Mouse (Mus musculus): ENCODE data around the gene Cox19. TPM values are rescaled to one million over a fixed set of nuclear protein-coding genes. Genes with fewer than 3 reads are reported as not detected.

Cox19 gene
- total and polyA plus RNA-seq, 2 experiments from 2014 or later: 79.4 to 95.5 TPM

DNA sequence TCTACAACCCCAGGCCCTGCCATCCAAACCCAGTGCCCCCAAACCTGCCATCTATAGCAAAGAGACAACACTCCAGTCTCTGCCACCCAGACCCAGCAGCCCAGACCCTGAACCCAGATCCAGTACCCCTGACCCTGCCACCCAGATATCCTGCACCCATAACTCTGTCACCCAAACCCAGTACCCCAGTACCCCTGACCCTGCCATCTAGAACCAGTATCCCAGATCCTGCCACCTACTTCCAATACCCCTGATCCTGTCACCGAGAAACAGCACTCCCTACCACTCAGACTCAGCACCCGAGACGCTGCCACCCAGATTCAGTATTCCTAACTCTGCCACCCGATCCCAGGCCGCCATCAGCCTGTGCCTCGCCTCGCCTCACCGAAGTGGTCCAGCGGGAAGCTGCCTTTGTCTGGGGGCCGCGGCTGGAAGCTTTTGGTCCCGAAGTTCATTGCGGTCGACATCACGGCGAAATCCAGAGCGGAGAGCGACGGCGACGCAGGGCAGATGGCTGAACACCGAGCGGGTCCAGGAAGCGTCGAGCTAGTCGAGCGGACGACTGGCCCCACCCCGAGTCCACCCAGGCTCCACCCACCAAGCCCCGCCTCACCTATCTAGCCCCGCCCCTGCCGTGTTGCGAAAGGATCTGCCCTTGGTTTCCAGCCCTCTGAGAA, 6.4 kb downstream of the Cox19 start:
- DNase-seq (ENCODE audit: low spot score) (peak; percentile 95), ATAC-seq (ENCODE audit: low FRiP score) (peak; percentile 92)
- Histone ChIP-seq H3K4me2 (ENCODE audit: low read depth, low read length, poor library complexity, severe bottlenecking) (peak overlapping the region; percentile 89), H3K9me3 (ENCODE audit: low read length) (no peaks in the 10 kb centered on the region), H3K4me3 (ENCODE audit: low read depth, low read length) (peak overlapping the region; percentile 79), H3K27ac (ENCODE audit: low read depth, low read length) (peak overlapping the region; percentile 69), H3K36me3 (ENCODE audit: insufficient read depth, low read length) (peaks cover 22% of the 10 kb centered on the region), H3K4me1 (ENCODE audit: insufficient read depth, low read length) (peaks cover 2% of the 10 kb centered on the region; the same call in 1 of the 2 replicates), H3K9ac (replicated peaks; ENCODE audit: low read length, poor library complexity, severe bottlenecking) (peak overlapping the region; percentile 93), H3K27me3 (ENCODE audit: insufficient read depth, low read length) (no peaks in the 10 kb centered on the region)
- under 1% methylated on average over 33 of the region's 33 CpGs for WGBS
- no peak for TF ChIP-seq CTCF (IDR thresholded peaks at IDR 0.05)

GRCm38 (mm10) chr5:139344021-139344686, 7.1 kb downstream of the Cox19 start:
- Histone ChIP-seq H3K27me3 (ENCODE audit: insufficient read depth, low read length) (no peaks in the 10 kb centered on the region), H3K4me3 (ENCODE audit: low read depth, low read length) (peak overlapping the region; percentile 79), H3K36me3 (ENCODE audit: insufficient read depth, low read length) (peaks cover 28% of the 10 kb centered on the region), H3K4me2 (ENCODE audit: low read depth, low read length, poor library complexity, severe bottlenecking) (peak overlapping the region; percentile 89), H3K4me1 (ENCODE audit: insufficient read depth, low read length) (peaks cover 2% of the 10 kb centered on the region; the same call in 1 of the 2 replicates), H3K9ac (replicated peaks; ENCODE audit: low read length, poor library complexity, severe bottlenecking) (peak overlapping the region; percentile 93), H3K9me3 (ENCODE audit: low read length) (no peaks in the 10 kb centered on the region), H3K27ac (ENCODE audit: low read depth, low read length) (peak overlapping the region; percentile 69)
- peak; percentile 85 for TF ChIP-seq CTCF (IDR thresholded peaks at IDR 0.05)
- peak; percentile 87 for DNase-seq (ENCODE audit: low spot score)
- ATAC-seq (ENCODE audit: low FRiP score): peak; percentile 78
- WGBS: 6% methylated on average over 12 of the region's 12 CpGs

DNA sequence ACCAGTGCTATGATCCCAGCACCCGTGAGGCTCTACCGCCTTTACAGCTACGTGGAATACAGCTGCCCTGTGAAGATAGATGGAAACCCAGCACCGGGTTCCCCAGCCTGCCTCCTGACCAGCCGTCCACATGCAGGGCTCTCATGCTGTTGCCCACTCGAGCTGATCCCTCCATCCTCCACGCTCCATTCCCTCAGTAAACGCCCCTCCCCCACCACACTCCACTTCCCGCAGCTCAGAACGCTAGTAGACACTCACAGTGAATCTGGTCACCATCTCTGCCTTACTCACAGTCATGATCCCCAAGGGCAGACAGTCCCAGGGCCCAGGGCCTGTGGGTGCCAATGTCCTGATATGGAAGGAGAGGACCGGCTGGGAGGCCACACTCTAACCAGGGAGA, 12.3 kb downstream of the Cox19 start:
- H3K36me3 ChIP-seq (ENCODE audit: insufficient read depth, low read length): peaks cover 67% of the 10 kb centered on the region
- no peak for TF ChIP-seq CTCF (IDR thresholded peaks at IDR 0.05)
- 81% methylated on average over 11 of the region's 11 CpGs for WGBS

GRCm38 (mm10) chr5:139338403-139338802, 12.8 kb downstream of the Cox19 start:
- H3K27ac ChIP-seq (ENCODE audit: low read depth, low read length): no peak overlapping the region
- no peak overlapping the region for H3K4me3 ChIP-seq (ENCODE audit: low read depth, low read length)
- no peak overlapping the region for H3K9ac ChIP-seq (replicated peaks; ENCODE audit: low read length, poor library complexity, severe bottlenecking)
- 90% methylated on average over 3 of the region's 3 CpGs for WGBS
- no peaks in the 10 kb centered on the region for H3K4me1 ChIP-seq (ENCODE audit: insufficient read depth, low read length)
- DNase-seq (ENCODE audit: low spot score) (no peak), ATAC-seq (ENCODE audit: low FRiP score) (no peak)
- TF ChIP-seq CTCF (IDR thresholded peaks at IDR 0.05): no peak
- no peaks in the 10 kb centered on the region for H3K27me3 ChIP-seq (ENCODE audit: insufficient read depth, low read length)
- H3K36me3 ChIP-seq (ENCODE audit: insufficient read depth, low read length): peaks cover 67% of the 10 kb centered on the region
- no peak overlapping the region for H3K4me2 ChIP-seq (ENCODE audit: low read depth, low read length, poor library complexity, severe bottlenecking)
- no peaks in the 10 kb centered on the region for H3K9me3 ChIP-seq (ENCODE audit: low read length)

More for the DNA sequence above, 12.3 kb downstream of the Cox19 start:
- peaks cover 2% of the 10 kb centered on the region; the same call in 1 of the 2 replicates for H3K4me1 ChIP-seq (ENCODE audit: insufficient read depth, low read length)
- H3K9me3 ChIP-seq (ENCODE audit: low read length): no peaks in the 10 kb centered on the region
- no peak overlapping the region for H3K27ac ChIP-seq (ENCODE audit: low read depth, low read length)
- no peak overlapping the region for H3K4me3 ChIP-seq (ENCODE audit: low read depth, low read length)
- H3K9ac ChIP-seq (replicated peaks; ENCODE audit: low read length, poor library complexity, severe bottlenecking): no peak overlapping the region
- ATAC-seq (ENCODE audit: low FRiP score) (no peak), DNase-seq (ENCODE audit: low spot score) (no peak)
- H3K27me3 ChIP-seq (ENCODE audit: insufficient read depth, low read length): no peaks in the 10 kb centered on the region
- no peak overlapping the region for H3K4me2 ChIP-seq (ENCODE audit: low read depth, low read length, poor library complexity, severe bottlenecking)

GRCm38 (mm10) chr5:139337826-139338370, 13.3 kb downstream of the Cox19 start:
- no peak overlapping the region for H3K4me2 ChIP-seq (ENCODE audit: low read depth, low read length, poor library complexity, severe bottlenecking)
- H3K9me3 ChIP-seq (ENCODE audit: low read length): no peaks in the 10 kb centered on the region
- H3K9ac ChIP-seq (replicated peaks; ENCODE audit: low read length, poor library complexity, severe bottlenecking): no peak overlapping the region
- 82% methylated on average over 13 of the region's 13 CpGs for WGBS
- H3K36me3 ChIP-seq (ENCODE audit: insufficient read depth, low read length): peaks cover 67% of the 10 kb centered on the region
- H3K4me3 ChIP-seq (ENCODE audit: low read depth, low read length): no peak overlapping the region
- ATAC-seq (ENCODE audit: low FRiP score) (no peak), DNase-seq (ENCODE audit: low spot score) (no peak)
- H3K27ac ChIP-seq (ENCODE audit: low read depth, low read length): no peak overlapping the region
- H3K4me1 ChIP-seq (ENCODE audit: insufficient read depth, low read length): no peaks in the 10 kb centered on the region
- TF ChIP-seq CTCF (IDR thresholded peaks at IDR 0.05): no peak
- H3K27me3 ChIP-seq (ENCODE audit: insufficient read depth, low read length): no peaks in the 10 kb centered on the region

DNA sequence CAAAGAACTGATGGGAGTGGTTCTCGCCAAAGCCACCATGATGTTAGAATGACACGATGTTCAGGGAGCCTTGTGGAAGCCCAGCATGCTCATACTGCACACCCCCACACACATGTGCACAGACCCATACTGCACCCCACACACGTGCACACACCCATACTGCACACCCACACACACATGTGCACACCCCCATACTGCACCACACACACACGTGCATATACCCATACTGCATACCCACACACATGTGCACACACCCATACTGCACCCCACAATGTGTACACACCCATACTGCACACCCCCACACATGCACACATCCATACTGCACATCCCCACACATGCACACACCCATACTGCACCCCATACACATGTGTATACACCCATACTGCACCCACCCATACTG, 15.6 kb downstream of the Cox19 start:
- no peak overlapping the region for H3K27ac ChIP-seq (ENCODE audit: low read depth, low read length)
- TF ChIP-seq CTCF (IDR thresholded peaks at IDR 0.05): no peak
- peaks cover 53% of the 10 kb centered on the region for H3K36me3 ChIP-seq (ENCODE audit: insufficient read depth, low read length)
- H3K9ac ChIP-seq (replicated peaks; ENCODE audit: low read length, poor library complexity, severe bottlenecking): no peak overlapping the region
- no peaks in the 10 kb centered on the region for H3K27me3 ChIP-seq (ENCODE audit: insufficient read depth, low read length)
- WGBS: 96% methylated on average over 4 of the region's 4 CpGs
- H3K4me2 ChIP-seq (ENCODE audit: low read depth, low read length, poor library complexity, severe bottlenecking): no peak overlapping the region
- DNase-seq (ENCODE audit: low spot score): no peak
- no peak overlapping the region for H3K4me3 ChIP-seq (ENCODE audit: low read depth, low read length)
- H3K9me3 ChIP-seq (ENCODE audit: low read length): no peaks in the 10 kb centered on the region
- no peaks in the 10 kb centered on the region for H3K4me1 ChIP-seq (ENCODE audit: insufficient read depth, low read length)
- ATAC-seq (ENCODE audit: low FRiP score): peak; percentile 36; the same call in 1 of the 2 replicates

All from midbrain, postnatal 0 days (tissue).